Mouse (Mus musculus): ENCODE measurements around the gene Tnfrsf13c. TPM values are rescaled to one million over a fixed set of nuclear protein-coding genes. Genes with fewer than 3 reads are reported as not detected.

Tnfrsf13c gene
- total RNA-seq, 2 experiments from 2014 or later: not detected

GRCm38 (mm10) chr15:82187401-82187800, 36.8 kb downstream of the Tnfrsf13c start:
- no peak for DNase-seq
- intact Hi-C loops (cut with DNase I): no loop called here

- DNase-seq: no peak
- intact Hi-C loops (cut with DNase I): no loop called here
These were observed 37.2 kb downstream of the Tnfrsf13c start for GRCm38 (mm10) chr15:82186931-82187330.

- no peak for DNase-seq
- intact Hi-C loops (cut with DNase I): no loop called here
These were observed 38.0 kb downstream of the Tnfrsf13c start for GRCm38 (mm10) chr15:82186131-82186530.

- no peak for DNase-seq
- intact Hi-C loops (cut with DNase I): no loop called here
These were observed 38.9 kb downstream of the Tnfrsf13c start for GRCm38 (mm10) chr15:82185062-82185783.

- intact Hi-C loops (cut with DNase I): no loop called here
- no peak for DNase-seq
These were observed 39.5 kb downstream of the Tnfrsf13c start for GRCm38 (mm10) chr15:82184656-82185055.

- intact Hi-C loops (cut with DNase I): no loop called here
- DNase-seq: no peak
These were observed 40.0 kb downstream of the Tnfrsf13c start for GRCm38 (mm10) chr15:82184183-82184582.

- no peak for DNase-seq
- intact Hi-C loops (cut with DNase I): no loop called here
These were observed 40.6 kb downstream of the Tnfrsf13c start for GRCm38 (mm10) chr15:82183596-82183995.

- no peak for DNase-seq
- intact Hi-C loops (cut with DNase I): no loop called here
These were observed 41.9 kb downstream of the Tnfrsf13c start for GRCm38 (mm10) chr15:82182311-82182710.

- DNase-seq: no peak
- intact Hi-C loops (cut with DNase I): no loop called here
These were observed 43.0 kb downstream of the Tnfrsf13c start for GRCm38 (mm10) chr15:82181131-82181530.

GRCm38 (mm10) chr15:82177743-82178290, 46.4 kb downstream of the Tnfrsf13c start:
- DNase-seq: no peak
- intact Hi-C loops (cut with DNase I): no loop called here

- no peak for DNase-seq
- intact Hi-C loops (cut with DNase I): no loop called here
These were observed 49.1 kb downstream of the Tnfrsf13c start for GRCm38 (mm10) chr15:82175091-82175490.

- intact Hi-C loops (cut with DNase I): loop anchor here (5.0 kb wide), 1 partner anchor 55 kb away; no protein-coding TSS in a partner anchor
- no peak for DNase-seq
These were observed 51.5 kb downstream of the Tnfrsf13c start for GRCm38 (mm10) chr15:82172648-82173047.

Small RNAs within 50 kb of the gene (microRNA-seq; reads per million reads assigned to microRNA genes)
- 3.7 to 10.4 reads per million in 2 experiments for gene Mir33

Other genes starting within 250 kb of the Tnfrsf13c start
- gene 1700029P11Rik, start 243.8 kb downstream of the Tnfrsf13c start, total RNA-seq (2021): not detected
- gene Xrcc6, start 236.5 kb downstream of the Tnfrsf13c start, total RNA-seq (2021): 10 to 100 TPM; 17.8 to 22.9 TPM
- 10 to 100 TPM; 16.7 to 17.7 TPM for gene Desi1, start 190.5 kb downstream of the Tnfrsf13c start, total RNA-seq (2021)
- 10 to 100 TPM; 36.0 to 47.5 TPM for gene Snu13, start 176.8 kb downstream of the Tnfrsf13c start, total RNA-seq (2021)
- gene 4930407I10Rik, start 165.2 kb downstream of the Tnfrsf13c start, total RNA-seq (2021): not detected
- under 1 TPM; 0.08 to 0.15 TPM for gene Mei1, start 154.4 kb downstream of the Tnfrsf13c start, total RNA-seq (2021)
- 10 to 100 TPM; 10.2 to 17.0 TPM for gene Ccdc134, start 96.4 kb downstream of the Tnfrsf13c start, total RNA-seq (2021)
- 1 to 10 TPM; 9.2 to 9.8 TPM for gene Srebf2, start 77.2 kb downstream of the Tnfrsf13c start, total RNA-seq (2021)
- gene Shisa8, start 11.6 kb downstream of the Tnfrsf13c start, total RNA-seq (2021): not detected
- under 1 TPM; 0.46 to 0.79 TPM for gene Cenpm, start 20.4 kb upstream of the Tnfrsf13c start, total RNA-seq (2021)
- gene 1500009C09Rik, start 28.0 kb upstream of the Tnfrsf13c start, total RNA-seq (2021): not detected
- gene Sept3, start 50.5 kb upstream of the Tnfrsf13c start, total RNA-seq (2021): under 1 TPM; 0.31 to 0.91 TPM
- not detected for gene Wbp2nl, start 74.6 kb upstream of the Tnfrsf13c start, total RNA-seq (2021)
- gene Naga, start 114.6 kb upstream of the Tnfrsf13c start, total RNA-seq (2021): 10 to 100 TPM; 10.3 to 13.2 TPM
- under 1 TPM; 0.37 to 0.51 TPM for gene Pheta2, start 114.6 kb upstream of the Tnfrsf13c start, total RNA-seq (2021)
- 100 to 1,000 TPM; 116 to 123 TPM for gene Smdt1, start 114.6 kb upstream of the Tnfrsf13c start, total RNA-seq (2021)
- gene Ndufa6, start 130.0 kb upstream of the Tnfrsf13c start, total RNA-seq (2021): 100 to 1,000 TPM; 440 to 476 TPM
- 10 to 100 TPM; 12.3 to 16.7 TPM for gene Cyp2d22, start 155.9 kb upstream of the Tnfrsf13c start, total RNA-seq (2021)
- gene Cyp2d11, start 169.7 kb upstream of the Tnfrsf13c start, total RNA-seq (2021): not detected
- not detected for gene Cyp2d10, start 182.8 kb upstream of the Tnfrsf13c start, total RNA-seq (2021)
- not detected for gene Cyp2d9, start 209.1 kb upstream of the Tnfrsf13c start, total RNA-seq (2021)

Data from gastrocnemius, postnatal 36 days (tissue).